Mouse (Mus musculus) forebrain, embryonic 10.5 days (tissue): Measurements from ENCODE around the gene Fbxo24. TPM values are rescaled to one million over a fixed set of nuclear protein-coding genes. Genes with fewer than 3 reads are reported as not detected.
"Not testable (repeated sequence)": the region's sequence is repeated elsewhere in the genome, so short reads cannot be mapped to it uniquely, and the experiment has no call there.

ENCODE experiments used
- DNase-seq: peaks from one replicate; pipeline ENCODE4 v3.0.0-alpha.2; 2017; ENCODE audit warnings: low spot score; ENCODE audit errors: extremely low spot score
- H3K27ac ChIP-seq: fragments of 300-500 bp; sonication (generic); 2 replicates; pipeline ENCODE4 v1.5.1; 2016; ENCODE audit warnings: mild to moderate bottlenecking
- H3K27me3 ChIP-seq: fragments of 300-500 bp; sonication (generic); 2 replicates; pipeline ENCODE4 v1.6.1; 2016; ENCODE audit warnings: mild to moderate bottlenecking; ENCODE audit not compliant: poor library complexity, severe bottlenecking
- H3K36me3 ChIP-seq: fragments of 300-500 bp; sonication (generic); replicated peaks from 2 replicates; pipeline ENCODE4 v1.6.1; 2016; ENCODE audit warnings: mild to moderate bottlenecking, moderate library complexity
- H3K4me1 ChIP-seq: fragments of 300-500 bp; sonication (generic); 2 replicates; pipeline ENCODE4 v1.6.1; 2016
- H3K4me3 ChIP-seq: fragments of 300-500 bp; sonication (generic); 2 replicates; pipeline ENCODE4 v1.5.1; 2016; ENCODE audit warnings: mild to moderate bottlenecking, moderate library complexity
- H3K9me3 ChIP-seq: fragments of 300-500 bp; sonication (generic); 2 replicates; pipeline ENCODE4 v1.6.1; 2016; ENCODE audit warnings: mild to moderate bottlenecking, moderate library complexity
- WGBS: fragments of 180-500 bp; shearing (Covaris S2); methylation state at CpG from one replicate; pipeline ENCODE4 v1.1.7; 2016; 5-methylcytosine and 5-hydroxymethylcytosine counted together
- polyA plus RNA-seq: library from polyadenylated mRNA; unstranded; fragments of >200 nt; fragmentation: Nextera tagmentation; extraction: Ambion mirVana; gene quantifications from 2 replicates; pipeline ENCODE4 v1.2.1, GENCODE M21; 2016

Gene Fbxo24
- polyA plus RNA-seq, 1 experiment from 2014 or later: 0.09 TPM

GRCm38 (mm10) chr5:137631591-137631990, 2.8 kb upstream of the Fbxo24 start:
- peaks cover 54% of the 10 kb centered on the region for H3K4me1 ChIP-seq
- H3K36me3 ChIP-seq: peaks cover 59% of the 10 kb centered on the region
- H3K4me3 ChIP-seq: peak overlapping the region; percentile 72; the same call in 1 of the 2 replicates
- no peaks in the 10 kb centered on the region for H3K27me3 ChIP-seq
- H3K9me3 ChIP-seq: no peaks in the 10 kb centered on the region
- DNase-seq: no peak
- peak overlapping the region; percentile 93; the same call in 1 of the 2 replicates for H3K27ac ChIP-seq
- WGBS: 81% methylated on average over 4 of the region's 4 CpGs

DNA sequence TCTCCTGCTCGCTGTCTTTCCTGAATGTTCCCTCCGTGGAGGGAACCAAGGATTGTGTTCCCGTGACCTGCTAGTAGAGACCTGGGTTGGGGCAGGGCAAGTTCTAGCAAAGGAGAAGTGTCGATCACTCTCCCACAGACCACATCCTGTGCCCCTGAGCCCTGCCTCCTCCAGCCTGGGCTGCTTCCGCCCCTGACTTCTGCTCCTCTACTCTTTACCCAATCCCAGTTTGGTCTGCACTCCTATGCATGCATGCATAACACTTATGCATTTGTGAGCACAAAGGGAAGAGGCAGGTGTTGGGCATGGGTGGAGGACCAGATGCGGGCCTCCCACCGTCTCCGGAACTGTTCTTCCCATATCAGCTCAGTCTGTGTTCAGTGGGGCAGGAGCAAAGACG, 2.4 kb upstream of the Fbxo24 start:
- DNase-seq: no peak
- no peaks in the 10 kb centered on the region for H3K9me3 ChIP-seq
- H3K4me3 ChIP-seq: peak overlapping the region; percentile 72
- WGBS: 82% methylated on average over 9 of the region's 9 CpGs
- peaks cover 54% of the 10 kb centered on the region for H3K4me1 ChIP-seq
- peak overlapping the region; percentile 93 for H3K27ac ChIP-seq
- H3K27me3 ChIP-seq: no peaks in the 10 kb centered on the region
- peaks cover 55% of the 10 kb centered on the region for H3K36me3 ChIP-seq

GRCm38 (mm10) chr5:137630602-137631001, 1.8 kb upstream of the Fbxo24 start:
- 57% methylated on average over 3 of the region's 3 CpGs for WGBS
- Histone ChIP-seq H3K9me3 (no peaks in the 10 kb centered on the region), H3K4me3 (peak overlapping the region; percentile 72), H3K27me3 (no peaks in the 10 kb centered on the region), H3K27ac (peak overlapping the region; percentile 93), H3K36me3 (peaks cover 49% of the 10 kb centered on the region), H3K4me1 (peaks cover 58% of the 10 kb centered on the region)
- no peak for DNase-seq

GRCm38 (mm10) chr5:137629906-137630545, 1.2 kb upstream of the Fbxo24 start:
- Histone ChIP-seq H3K36me3 (peaks cover 43% of the 10 kb centered on the region), H3K27me3 (no peaks in the 10 kb centered on the region), H3K27ac (peak overlapping the region; percentile 93), H3K9me3 (no peaks in the 10 kb centered on the region), H3K4me1 (peaks cover 63% of the 10 kb centered on the region), H3K4me3 (peak overlapping the region; percentile 72)
- no peak for DNase-seq
- WGBS: 22% methylated on average over 6 of the region's 6 CpGs

GRCm38 (mm10) chr5:137629306-137629721, 512 bp upstream of the Fbxo24 start:
- Histone ChIP-seq H3K27me3 (no peaks in the 10 kb centered on the region), H3K4me1 (peaks cover 68% of the 10 kb centered on the region), H3K9me3 (no peaks in the 10 kb centered on the region), H3K4me3 (peak overlapping the region; percentile 72), H3K27ac (peak overlapping the region; percentile 93), H3K36me3 (peaks cover 36% of the 10 kb centered on the region)
- DNase-seq: no peak
- WGBS: under 1% methylated on average over 23 of the region's 23 CpGs

DNA sequence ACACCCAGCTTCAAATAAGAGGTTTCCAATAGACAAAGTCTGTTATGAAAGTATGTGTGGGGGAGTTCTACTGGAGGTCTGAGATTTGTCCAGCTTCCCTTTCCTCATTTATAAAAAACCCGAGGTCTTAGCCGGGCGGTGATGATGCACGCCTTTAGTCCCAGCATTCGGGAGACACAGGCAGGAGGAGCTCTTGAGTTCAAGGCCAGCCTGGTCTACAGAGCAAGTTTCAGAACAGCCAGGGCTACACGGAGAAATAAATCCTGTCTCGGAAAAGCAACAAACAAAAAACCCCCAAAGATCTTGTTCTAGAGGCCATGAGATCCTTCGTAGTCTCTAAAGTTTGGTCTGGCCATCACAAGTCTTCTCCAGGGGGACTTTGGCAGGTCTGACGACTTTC, 811 bp downstream of the Fbxo24 start:
- Histone ChIP-seq H3K27ac (peak overlapping the region; percentile 93), H3K27me3 (no peaks in the 10 kb centered on the region), H3K4me3 (peak overlapping the region; percentile 72), H3K4me1 (peaks cover 67% of the 10 kb centered on the region), H3K9me3 (no peaks in the 10 kb centered on the region), H3K36me3 (peaks cover 23% of the 10 kb centered on the region)
- 2% methylated on average over 9 of the region's 9 CpGs for WGBS
- no peak for DNase-seq

GRCm38 (mm10) chr5:137623937-137624530, 4.8 kb downstream of the Fbxo24 start:
- H3K27me3 ChIP-seq: no peaks in the 10 kb centered on the region
- H3K27ac ChIP-seq: no peak overlapping the region
- no peak for DNase-seq
- H3K4me1 ChIP-seq: peaks cover 33% of the 10 kb centered on the region
- H3K9me3 ChIP-seq: no peaks in the 10 kb centered on the region
- H3K4me3 ChIP-seq: no peak overlapping the region
- no peaks in the 10 kb centered on the region for H3K36me3 ChIP-seq
- WGBS: 85% methylated on average over 11 of the region's 11 CpGs

- Histone ChIP-seq H3K4me3 (no peak overlapping the region), H3K4me1 (peaks cover 38% of the 10 kb centered on the region), H3K27me3 (no peaks in the 10 kb centered on the region), H3K9me3 (no peaks in the 10 kb centered on the region), H3K27ac (no peak overlapping the region), H3K36me3 (no peaks in the 10 kb centered on the region)
- WGBS: 91% methylated on average over 7 of the region's 7 CpGs
- DNase-seq: no peak
Observed at GRCm38 (mm10) chr5:137615347-137615746, 13.5 kb downstream of the Fbxo24 start.

DNA sequence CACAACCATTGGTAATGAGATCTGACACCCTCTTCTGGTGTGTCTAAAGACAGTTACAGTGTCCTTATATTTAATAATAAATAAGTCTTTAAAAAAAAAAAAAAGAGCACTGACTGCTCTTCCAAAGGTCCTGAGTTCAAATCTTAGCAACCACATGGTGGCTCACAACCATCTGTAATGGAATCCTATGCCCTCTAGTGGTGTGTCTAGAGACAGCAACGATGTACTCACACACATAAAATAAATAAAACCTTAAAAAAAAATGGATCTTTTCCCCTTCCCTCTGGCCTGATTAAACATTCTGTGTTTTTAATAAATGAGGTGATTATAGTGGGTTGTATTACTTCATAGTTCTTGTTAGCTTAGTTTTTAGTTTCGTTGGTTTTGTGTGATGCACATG, 13.9 kb downstream of the Fbxo24 start:
- not testable (repeated sequence) for DNase-seq, H3K27ac ChIP-seq, H3K4me3 ChIP-seq, H3K36me3 ChIP-seq, H3K9me3 ChIP-seq, H3K27me3 ChIP-seq
- 98% methylated on average over 2 of the region's 2 CpGs for WGBS
- H3K4me1 ChIP-seq: peaks cover 42% of the 10 kb centered on the region

DNA sequence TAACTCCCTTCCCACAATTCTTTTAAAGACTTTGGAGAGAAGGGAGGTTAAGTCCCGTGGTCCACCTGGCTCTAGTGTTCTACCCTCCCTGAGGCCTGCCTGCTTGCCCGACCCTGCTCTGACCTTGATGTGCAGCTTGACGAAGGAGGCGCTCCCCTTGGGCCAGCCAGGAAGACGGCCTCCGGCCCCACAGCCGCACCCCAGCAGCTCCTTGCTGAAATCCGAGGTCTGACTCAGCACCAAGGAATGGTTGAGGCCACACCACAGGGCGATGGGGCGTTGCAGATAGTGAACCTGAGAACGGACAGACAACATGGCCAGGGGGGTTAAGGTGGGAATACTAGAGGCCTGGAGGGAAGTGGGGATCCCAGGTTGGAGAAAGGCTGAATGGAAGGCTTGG, 15.3 kb downstream of the Fbxo24 start, which contains the start of gene Pcolce:
Pcolce (minus strand) TSS at position 235 of the 400 bp plus-strand sequence.
- 64% methylated on average over 11 of the region's 11 CpGs for WGBS
- no peak for DNase-seq
- H3K9me3 ChIP-seq: no peaks in the 10 kb centered on the region
- peaks cover 56% of the 10 kb centered on the region for H3K4me1 ChIP-seq
- H3K4me3 ChIP-seq: no peak within 1 kb of the TSS
- no peaks in the 10 kb centered on the region for H3K36me3 ChIP-seq
- peak within 1 kb of the TSS; percentile 84 for H3K27ac ChIP-seq
- peaks cover 13% of the 10 kb centered on the region for H3K27me3 ChIP-seq

GRCm38 (mm10) chr5:137613076-137613475, 15.7 kb downstream of the Fbxo24 start:
- Histone ChIP-seq H3K4me3 (no peak overlapping the region), H3K4me1 (peaks cover 60% of the 10 kb centered on the region), H3K9me3 (no peaks in the 10 kb centered on the region), H3K27ac (peak overlapping the region; percentile 84), H3K27me3 (peaks cover 18% of the 10 kb centered on the region), H3K36me3 (no peaks in the 10 kb centered on the region)
- DNase-seq: no peak
- 63% methylated on average over 5 of the region's 5 CpGs for WGBS

DNA sequence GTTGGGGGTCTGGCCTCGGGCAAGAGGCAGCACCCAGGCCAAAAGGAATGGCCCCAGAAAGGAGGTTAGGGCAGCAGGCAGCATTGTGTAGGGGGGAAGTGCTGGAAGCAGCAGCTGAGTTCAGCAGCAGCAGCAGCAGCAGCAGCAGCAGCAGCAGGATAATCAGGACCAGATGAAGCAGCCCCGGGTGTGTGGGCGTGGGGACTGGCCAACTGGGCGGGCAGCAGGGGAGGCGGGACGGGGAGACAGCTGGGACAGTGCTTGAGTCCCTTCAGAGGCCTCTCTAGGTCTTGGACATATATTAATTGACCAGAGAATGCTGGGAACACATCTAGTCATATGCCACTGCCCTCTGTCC, 17.6 kb downstream of the Fbxo24 start:
- Histone ChIP-seq H3K27ac (peak overlapping the region; percentile 84), H3K4me1 (peaks cover 70% of the 10 kb centered on the region), H3K4me3 (peak overlapping the region; percentile 40), H3K36me3 (peaks cover 13% of the 10 kb centered on the region), H3K9me3 (no peaks in the 10 kb centered on the region), H3K27me3 (peaks cover 34% of the 10 kb centered on the region)
- DNase-seq: peak; percentile 56
- 25% methylated on average over 6 of the region's 6 CpGs for WGBS

DNA sequence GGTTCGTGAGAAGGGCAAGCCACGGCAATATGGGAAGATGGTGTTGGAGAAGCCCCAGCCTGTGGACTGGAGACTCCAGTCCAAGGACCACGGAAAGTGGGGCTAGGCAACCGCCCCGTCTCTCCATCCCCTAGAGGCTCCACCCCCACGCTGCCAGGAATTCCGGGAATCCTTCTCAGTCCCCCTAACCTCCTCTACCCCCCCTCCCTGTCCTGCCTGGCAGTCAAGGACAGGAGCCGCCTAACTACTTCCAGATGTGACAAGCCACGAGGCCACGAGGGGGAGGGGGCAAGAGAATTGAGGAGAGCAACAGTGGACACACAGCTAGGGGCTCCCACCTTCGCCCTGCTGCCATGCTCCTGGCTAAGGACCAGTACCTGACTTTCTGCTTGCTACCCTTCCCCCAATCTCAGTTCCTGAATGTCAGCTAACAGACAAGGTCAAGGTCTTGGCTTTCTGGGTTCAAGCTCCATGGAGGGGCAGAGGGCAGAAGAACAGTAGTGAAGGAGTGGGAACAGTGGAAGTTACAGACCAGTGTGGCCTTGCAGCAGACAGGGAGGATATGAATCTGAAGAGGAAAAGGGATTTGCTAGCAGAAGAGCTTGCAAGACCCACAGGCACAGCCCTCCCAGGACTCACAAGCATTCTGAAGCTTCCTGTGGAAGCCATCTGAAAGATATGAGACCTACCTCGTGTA, 18.1 kb downstream of the Fbxo24 start:
- Histone ChIP-seq H3K27ac (peak overlapping the region; percentile 84), H3K4me3 (peak overlapping the region; percentile 40), H3K27me3 (peaks cover 34% of the 10 kb centered on the region), H3K9me3 (no peaks in the 10 kb centered on the region), H3K36me3 (peaks cover 19% of the 10 kb centered on the region), H3K4me1 (peaks cover 70% of the 10 kb centered on the region)
- DNase-seq: peak; percentile 74
- 13% methylated on average over 12 of the region's 12 CpGs for WGBS
